In the genomic region with DNA sequence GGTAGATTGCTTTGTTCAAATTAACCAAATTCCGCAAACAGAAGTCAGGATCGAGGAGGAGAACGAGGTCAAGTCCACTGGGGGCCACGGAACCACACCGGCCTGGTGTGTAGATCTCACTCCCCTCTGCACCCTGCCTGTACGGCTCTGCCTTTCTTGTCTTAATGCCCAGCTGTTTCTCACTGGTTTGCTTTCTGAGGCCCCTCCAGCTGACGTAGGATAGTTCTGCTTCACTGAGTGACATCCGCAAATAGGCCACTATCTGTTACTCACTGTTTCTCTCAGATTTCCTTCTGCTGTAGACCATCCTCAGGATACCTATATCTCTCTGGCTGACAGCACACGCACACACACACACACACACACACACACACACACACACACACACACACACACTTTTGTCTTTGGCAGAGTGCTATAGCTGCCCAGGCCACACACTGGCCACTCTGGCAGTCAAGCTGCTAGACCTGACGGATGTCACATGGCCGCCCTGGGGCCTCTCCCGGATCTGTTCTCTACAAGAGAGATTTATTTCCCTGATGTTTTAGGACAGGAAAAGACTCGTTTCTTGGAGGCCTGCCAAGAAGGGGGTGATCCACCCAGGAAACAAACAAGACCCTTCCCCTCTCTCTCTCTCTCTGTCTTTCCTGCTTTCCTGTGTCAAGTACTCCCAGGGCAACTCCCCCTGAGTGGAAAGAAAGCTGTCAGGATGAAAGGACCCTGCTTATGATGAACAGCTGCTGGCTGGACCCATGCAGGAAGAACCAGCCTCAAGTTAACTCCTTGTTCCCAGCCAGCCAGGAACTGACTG, we compare ENCODE assay signal across 9 mouse cellular contexts.
DNase-seq lines count a peak whose midpoint lies in the region; ATAC-seq and TF ChIP-seq lines count a peak whose summit lies in the region.
"Had no signal": no experiment of that assay in that cellular context is flagged by ENCODE, and none has a peak within 500 bp of the region (broad histone marks: within the 10 kb centered on the region; RNA-seq: fewer than 3 reads in every experiment).

No protein-coding gene starts in this region.

- H3K36me3 ChIP-seq in embryonic facial prominence, embryonic 13.5 days: no peaks in the 10 kb centered on the region
- H3K36me3 ChIP-seq in hindbrain, postnatal 0 days (ENCODE audit: insufficient read depth, low read length): no peaks in the 10 kb centered on the region
- H3K36me3 ChIP-seq in liver, adult 2 months (ENCODE audit: control insufficient read depth, insufficient read depth, low read length): no peaks in the 10 kb centered on the region
- H3K36me3 ChIP-seq in neural tube, embryonic 13.5 days: no peaks in the 10 kb centered on the region

- ATAC-seq in embryonic facial prominence, embryonic 13.5 days (ENCODE audit: insufficient number of reproducible peaks, insufficient read depth, low FRiP score, low TSS enrichment, low read depth): peak; percentile 75; the same call in 1 of the 2 replicates
- ATAC-seq in hindbrain, postnatal 0 days: peak; percentile 93
- ATAC-seq in neural tube, embryonic 13.5 days (ENCODE audit: low read depth): peak; percentile 96
- no peak for ATAC-seq in erythroblast, adult 5-6 weeks (replicated peaks; ENCODE audit: low FRiP score, poor library complexity, severe bottlenecking)

- H3K27me3 ChIP-seq in embryonic facial prominence, embryonic 13.5 days: no peaks in the 10 kb centered on the region
- H3K27me3 ChIP-seq in hindbrain, postnatal 0 days (ENCODE audit: insufficient read depth, low read length): no peaks in the 10 kb centered on the region
- H3K27me3 ChIP-seq in liver, adult 2 months (ENCODE audit: control insufficient read depth, insufficient read depth, low read length): no peaks in the 10 kb centered on the region; the same call in 1 of the 2 replicates
- no peaks in the 10 kb centered on the region for H3K27me3 ChIP-seq in neural tube, embryonic 13.5 days

- peaks cover 18% of the 10 kb centered on the region for H3K4me1 ChIP-seq in embryonic facial prominence, embryonic 13.5 days
- peaks cover 5% of the 10 kb centered on the region for H3K4me1 ChIP-seq in hindbrain, postnatal 0 days (ENCODE audit: insufficient read depth, low read length)
- 0 out of 2 replicates have a peak, but pooled peaks cover 2% of the 10 kb centered on the region for H3K4me1 ChIP-seq in liver, adult 2 months (ENCODE audit: control insufficient read depth, insufficient read depth, low read length)
- peaks cover 18% of the 10 kb centered on the region for H3K4me1 ChIP-seq in neural tube, embryonic 13.5 days (replicated peaks)

- DNase-seq in adrenal gland, adult 8-10 months: peak; percentile 41
- peak; percentile 68 for DNase-seq in hindbrain, postnatal 0 days (ENCODE audit: low spot score)
- DNase-seq in liver, adult 2 months (ENCODE audit: extremely low read depth, low read depth, low spot score): no peak
- no peak for DNase-seq in left cerebral cortex, postnatal 36 days (ENCODE audit: low spot score in 2 of 2)
- no peak for DNase-seq in T-cell, adult 2 months (ENCODE audit: low spot score)

- no peak overlapping the region for H3K4me3 ChIP-seq in embryonic facial prominence, embryonic 13.5 days
- no peak overlapping the region for H3K4me3 ChIP-seq in hindbrain, postnatal 0 days (ENCODE audit: low read length)
- H3K4me3 ChIP-seq in liver, adult 2 months (ENCODE audit: insufficient read depth, low read depth, low read length): no peak overlapping the region
- no peak overlapping the region for H3K4me3 ChIP-seq in neural tube, embryonic 13.5 days
- H3K4me3 ChIP-seq: heart, adult 2 months had no signal

- peak overlapping the region; percentile 32 for H3K4me2 ChIP-seq in embryonic facial prominence, embryonic 13.5 days
- no peak overlapping the region for H3K4me2 ChIP-seq in hindbrain, postnatal 0 days (ENCODE audit: low read depth, low read length)
- H3K4me2 ChIP-seq in neural tube, embryonic 13.5 days: 0 out of 2 replicates have a peak overlapping the region, but pooled peaks have one; percentile 9

- intact Hi-C loops in left cerebral cortex, postnatal 36 days (cut with DNase I): no loop called here

- no peak overlapping the region for H3K9ac ChIP-seq in embryonic facial prominence, embryonic 13.5 days
- no peak overlapping the region for H3K9ac ChIP-seq in hindbrain, postnatal 0 days (replicated peaks; ENCODE audit: low read length)
- H3K9ac ChIP-seq in liver, adult 2 months (ENCODE audit: low read depth, low read length): no peak overlapping the region
- H3K9ac ChIP-seq in neural tube, embryonic 13.5 days: 0 out of 2 replicates have a peak overlapping the region, but pooled peaks have one; percentile 22

- TF ChIP-seq CTCF in hindbrain, postnatal 0 days (IDR thresholded peaks at IDR 0.05; ENCODE audit: low read depth): no peak
- TF ChIP-seq CTCF in liver, adult 2 months (IDR thresholded peaks at IDR 0.05; ENCODE audit: low read depth, low read length): no peak

- WGBS in embryonic facial prominence, embryonic 13.5 days: 37% methylated on average over 13 of the region's 13 CpGs
- 44% methylated on average over 13 of the region's 13 CpGs for WGBS in hindbrain, postnatal 0 days
- 61% methylated on average over 13 of the region's 13 CpGs for WGBS in liver, adult 2 months
- WGBS in neural tube, embryonic 13.5 days: 37% methylated on average over 13 of the region's 13 CpGs

- H3K79me2 ChIP-seq in liver, adult 2 months (ENCODE audit: control insufficient read depth, insufficient read depth, low read length): no peaks in the 10 kb centered on the region

- H3K27ac ChIP-seq in embryonic facial prominence, embryonic 13.5 days: peak overlapping the region; percentile 74
- no peak overlapping the region for H3K27ac ChIP-seq in hindbrain, postnatal 0 days
- peak overlapping the region; percentile 28; the same call in 1 of the 2 replicates for H3K27ac ChIP-seq in liver, adult 2 months (replicated peaks; ENCODE audit: insufficient read depth, low read depth, low read length)
- H3K27ac ChIP-seq in neural tube, embryonic 13.5 days (replicated peaks): peak overlapping the region; percentile 67
- H3K27ac ChIP-seq: heart, adult 2 months had no signal

- TF ChIP-seq POLR2A in liver, adult 2 months (IDR thresholded peaks at IDR 0.05; ENCODE audit: extremely low read depth, insufficient read depth, low read length): no peak

- no peaks in the 10 kb centered on the region for H3K9me3 ChIP-seq in embryonic facial prominence, embryonic 13.5 days
- no peaks in the 10 kb centered on the region for H3K9me3 ChIP-seq in hindbrain, postnatal 0 days (ENCODE audit: low read length)
- no peaks in the 10 kb centered on the region for H3K9me3 ChIP-seq in neural tube, embryonic 13.5 days

Comparison
In these comparisons a context has a peak if more than half of its experiments do, and no peak if none do; other contexts are left out.
1. DNase-seq: peak in adrenal gland, adult 8-10 months (single experiment) and hindbrain, postnatal 0 days (single experiment); none in liver, adult 2 months (single experiment), left cerebral cortex, postnatal 36 days (0 of 2) and T-cell, adult 2 months (single experiment).